Mouse (Mus musculus) cerebellum, adult 2 months (tissue): Measurements from ENCODE around the gene Itgav.

Source experiments
- CTCF ChIP-seq: fragments of 200-500 bp; IDR thresholded peaks from 2 replicates; pipeline ENCODE4 v1.5.1; 2011; ENCODE audit warnings: low read depth, mild to moderate bottlenecking, control low read depth, low read length, moderate library complexity, borderline replicate concordance; ENCODE audit not compliant: insufficient read depth
- POLR2A ChIP-seq: fragments of 200-500 bp; IDR thresholded peaks from 2 replicates; pipeline ENCODE4 v1.6.1; 2011; ENCODE audit warnings: low read length, control low read depth, borderline replicate concordance; ENCODE audit not compliant: insufficient read depth

- TF ChIP-seq POLR2A (no peak), CTCF (no peak)
Measured at GRCm38 (mm10) chr2:83718341-83718740, 5.9 kb upstream of the Itgav start.
